Mouse (Mus musculus) C2C12 (cell line): ENCODE results near the gene Chrdl2.

Source experiments
- CEBPB ChIP-seq: IDR thresholded peaks from one replicate; pipeline ENCODE4 v1.6.1; 2011; ENCODE audit warnings: low read depth, mild to moderate bottlenecking, control low read depth, moderate library complexity
- CTCF ChIP-seq: IDR thresholded peaks from one replicate; pipeline ENCODE4 v1.5.1; 2011; ENCODE audit not compliant: control insufficient read depth, insufficient read depth, insufficient read length
- MAX ChIP-seq: IDR thresholded peaks from one replicate; pipeline ENCODE4 v1.6.1; 2011; ENCODE audit warnings: mild to moderate bottlenecking, control low read depth
- MYOD1 ChIP-seq: IDR thresholded peaks from one replicate; pipeline ENCODE4 v1.6.1; 2011; ENCODE audit warnings: low read depth; ENCODE audit not compliant: control insufficient read depth, insufficient read length
- USF1 ChIP-seq: IDR thresholded peaks from one replicate; pipeline ENCODE4 v1.6.1; 2011; ENCODE audit warnings: low read depth, mild to moderate bottlenecking, control low read depth, moderate library complexity

DNA sequence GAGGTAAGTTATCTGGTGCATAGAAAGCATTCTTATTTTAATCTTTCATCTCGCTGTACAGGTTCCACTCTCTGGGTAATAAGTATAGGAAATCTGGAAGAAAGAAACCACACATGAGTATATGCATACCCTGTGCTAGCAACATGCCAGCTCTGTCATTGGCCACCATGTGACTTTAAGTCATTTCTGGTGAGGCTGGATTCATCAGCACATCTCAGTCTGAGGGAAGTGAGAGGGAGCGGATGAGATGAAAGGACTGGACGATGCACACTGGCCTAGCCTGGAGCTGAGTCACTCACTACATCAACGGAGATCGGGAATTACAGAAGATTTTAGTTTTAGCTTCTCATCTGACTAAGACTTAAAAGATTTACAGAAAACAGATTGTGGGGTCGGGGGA is 76.9 kb downstream of the Chrdl2 start:
- no peak for TF ChIP-seq CEBPB
- TF ChIP-seq CTCF = no peak
- TF ChIP-seq MYOD1 = no peak
- no peak for TF ChIP-seq USF1
- no peak for TF ChIP-seq MAX
